29 mouse cellular contexts compared by ENCODE assay signal in genomic region chr6:46040671-46041070, GRCm38 (mm10).
DNase-seq lines count a peak whose midpoint lies in the region; ATAC-seq lines count a peak whose summit lies in the region.
"Had no signal": no experiment of that assay in that cellular context is flagged by ENCODE, and none has a peak within 500 bp of the region (broad histone marks: within the 10 kb centered on the region; RNA-seq: fewer than 3 reads in every experiment).

No protein-coding gene starts in this region.

- intact Hi-C loops in left cerebral cortex, postnatal 4 days (cut with DNase I) = no loop called here
- intact Hi-C loops in left cerebral cortex, postnatal 25 days (cut with DNase I) = no loop called here

- H3K36me3 ChIP-seq in forebrain, embryonic 15.5 days = no peaks in the 10 kb centered on the region
- H3K36me3 ChIP-seq: embryonic facial prominence, embryonic 15.5 days; heart, embryonic 12.5 days; hindbrain, embryonic 10.5 days; limb, embryonic 13.5 days; liver, embryonic 12.5 days; midbrain, embryonic 13.5 days had no signal

- H3K9ac ChIP-seq in forebrain, embryonic 15.5 days (replicated peaks) = no peak overlapping the region
- H3K9ac ChIP-seq: embryonic facial prominence, embryonic 15.5 days; heart, embryonic 12.5 days; limb, embryonic 13.5 days; liver, embryonic 12.5 days; midbrain, embryonic 13.5 days had no signal

- WGBS in forebrain, embryonic 15.5 days = 84% methylated on average over 4 of the region's 4 CpGs

- peak; percentile 12 to 59 for DNase-seq in frontal cortex, postnatal 36 days (ENCODE audit: low spot score in 2 of 2)
- no peak for DNase-seq in frontal cortex, postnatal 25 days (ENCODE audit: low spot score in 2 of 2)
- DNase-seq in left cerebral cortex, adult 18-20 months (ENCODE audit: low spot score in 2 of 2) = peak; percentile 33 to 58
- DNase-seq in left cerebral cortex, postnatal 4 days = no peak
- peak; percentile 27 to 67 for DNase-seq in left cerebral cortex, postnatal 25 days (ENCODE audit: low spot score in 2 of 2)
- peak; percentile 18 to 47 for DNase-seq in right cerebral cortex, postnatal 36 days (ENCODE audit: low spot score in 2 of 2)
- DNase-seq: adrenal gland, postnatal 36 days; cerebellum, adult 11 months; cerebellum, adult 9-11 months; gastrocnemius, postnatal 14 days; heart, adult 18-20 months; heart, postnatal 10 days; kidney, adult 9 months; kidney, postnatal 25 days; lung, adult 18-20 months; lung, postnatal 14 days; spleen, adult 18-20 months had no signal

- no peak overlapping the region for H3K27ac ChIP-seq in forebrain, embryonic 15.5 days (replicated peaks)
- H3K27ac ChIP-seq: embryonic facial prominence, embryonic 15.5 days; hindbrain, embryonic 10.5 days; hindbrain, postnatal 0 days; left cerebral cortex, adult 2 months; limb, embryonic 13.5 days; liver, embryonic 12.5 days; midbrain, embryonic 13.5 days had no signal

- ATAC-seq in forebrain, embryonic 15.5 days (replicated peaks) = no peak
- ATAC-seq: CD4-positive, CD25-positive, alpha-beta regulatory T cell, adult 4 months; forebrain, embryonic 16.5 days; hindbrain, postnatal 0 days; intestine, embryonic 16.5 days; liver, embryonic 12.5 days; midbrain, embryonic 13.5 days had no signal

- no peaks in the 10 kb centered on the region for H3K9me3 ChIP-seq in forebrain, embryonic 15.5 days
- H3K9me3 ChIP-seq: embryonic facial prominence, embryonic 15.5 days; heart, embryonic 12.5 days; hindbrain, embryonic 10.5 days; limb, embryonic 13.5 days; liver, embryonic 12.5 days; midbrain, embryonic 13.5 days had no signal

- H3K27me3 ChIP-seq in forebrain, embryonic 15.5 days = no peaks in the 10 kb centered on the region
- H3K27me3 ChIP-seq: embryonic facial prominence, embryonic 15.5 days; heart, embryonic 12.5 days; limb, embryonic 13.5 days; liver, embryonic 12.5 days; midbrain, embryonic 13.5 days had no signal

- no peak overlapping the region for H3K4me2 ChIP-seq in forebrain, embryonic 15.5 days (replicated peaks)
- H3K4me2 ChIP-seq: embryonic facial prominence, embryonic 15.5 days; heart, embryonic 12.5 days; limb, embryonic 13.5 days; liver, embryonic 12.5 days; midbrain, embryonic 13.5 days had no signal

- H3K4me3 ChIP-seq in forebrain, embryonic 15.5 days = no peak overlapping the region
- H3K4me3 ChIP-seq: embryonic facial prominence, embryonic 15.5 days; heart, embryonic 12.5 days; hindbrain, embryonic 10.5 days; left cerebral cortex, adult 2 months; limb, embryonic 13.5 days; liver, embryonic 12.5 days; midbrain, embryonic 13.5 days had no signal

- no peaks in the 10 kb centered on the region for H3K4me1 ChIP-seq in forebrain, embryonic 15.5 days
- H3K4me1 ChIP-seq: embryonic facial prominence, embryonic 15.5 days; heart, embryonic 12.5 days; hindbrain, embryonic 10.5 days; limb, embryonic 13.5 days; liver, embryonic 12.5 days; midbrain, embryonic 13.5 days had no signal

Comparison
In these comparisons a context has a peak if more than half of its experiments do, and no peak if none do; other contexts are left out.
1. DNase-seq: peak in frontal cortex, postnatal 36 days (2 of 2), left cerebral cortex, adult 18-20 months (2 of 2), left cerebral cortex, postnatal 25 days (2 of 2) and right cerebral cortex, postnatal 36 days (2 of 2); none in frontal cortex, postnatal 25 days (0 of 2) and left cerebral cortex, postnatal 4 days (single experiment).